Mouse (Mus musculus) myocyte (in vitro differentiated cells): ENCODE data around the gene Kcnc4. TPM values are rescaled to one million over a fixed set of nuclear protein-coding genes. Genes with fewer than 3 reads are reported as not detected.

ENCODE experiments used
- H3K27me3 ChIP-seq: one replicate; pipeline ENCODE4 v1.6.1; 2011; ENCODE audit not compliant: control insufficient read depth, insufficient read depth, insufficient read length
- H3K36me3 ChIP-seq: one replicate; pipeline ENCODE4 v1.6.1; 2011; ENCODE audit not compliant: control insufficient read depth, insufficient read depth
- H3K4me2 ChIP-seq: one replicate; pipeline ENCODE4 v1.6.1; 2011; ENCODE audit warnings: low read depth, control low read depth
- H3K4me3 ChIP-seq: one replicate; pipeline ENCODE4 v1.5.1; 2011; ENCODE audit warnings: mild to moderate bottlenecking, control low read depth, moderate library complexity
- H3K79me2 ChIP-seq: one replicate; pipeline ENCODE4 v1.6.1; 2011; ENCODE audit not compliant: control insufficient read depth, insufficient read depth
- H3ac ChIP-seq: one replicate; pipeline ENCODE4 v1.6.1; 2011; ENCODE audit not compliant: control insufficient read depth, insufficient read length
- CEBPB ChIP-seq: IDR thresholded peaks from 2 replicates; pipeline ENCODE4 v1.6.1; 2011; ENCODE audit warnings: mild to moderate bottlenecking, moderate library complexity; ENCODE audit not compliant: poor library complexity, insufficient read depth, severe bottlenecking
- E2F4 ChIP-seq: IDR thresholded peaks from one replicate; pipeline ENCODE4 v1.6.1; 2011; ENCODE audit warnings: mild to moderate bottlenecking, control low read depth, moderate library complexity; ENCODE audit not compliant: insufficient read depth
- MAX ChIP-seq: IDR thresholded peaks from one replicate; pipeline ENCODE4 v1.6.1; 2011; ENCODE audit warnings: low read depth, mild to moderate bottlenecking, control low read depth
- MYOD1 ChIP-seq, 3 experiments: IDR thresholded peaks; one replicate each; pipeline ENCODE4 v1.6.1; 2011; ENCODE audit warnings: control low read depth in 2 of 3, low read depth in 2 of 3, mild to moderate bottlenecking in 2 of 3, moderate library complexity in 1 of 3; ENCODE audit not compliant: insufficient read length in 2 of 3, control insufficient read depth in 1 of 3
- MYOG ChIP-seq, 3 experiments: IDR thresholded peaks; one replicate each; pipeline ENCODE4 v1.6.1; 2011; ENCODE audit warnings: control low read depth in 2 of 3, low read depth in 2 of 3, mild to moderate bottlenecking in 2 of 3; ENCODE audit not compliant: insufficient read length in 2 of 3, control insufficient read depth in 1 of 3, insufficient read depth in 1 of 3
- POLR2A ChIP-seq: IDR thresholded peaks from one replicate; pipeline ENCODE4 v1.6.1; 2011; ENCODE audit warnings: low read depth, mild to moderate bottlenecking, control low read depth, moderate library complexity; ENCODE audit not compliant: insufficient read length
- POLR2AphosphoS2 ChIP-seq: IDR thresholded peaks from one replicate; pipeline ENCODE4 v1.6.1; 2011; ENCODE audit warnings: low read depth, control low read depth; ENCODE audit not compliant: insufficient read length
- REST ChIP-seq: IDR thresholded peaks from one replicate; pipeline ENCODE4 v1.6.1; 2011; ENCODE audit warnings: mild to moderate bottlenecking, control low read depth, moderate library complexity; ENCODE audit not compliant: insufficient read depth, insufficient read length
- SRF ChIP-seq: IDR thresholded peaks from one replicate; pipeline ENCODE4 v1.6.1; 2011; ENCODE audit warnings: low read depth; ENCODE audit not compliant: control insufficient read depth, insufficient read length
- TCF12 ChIP-seq: IDR thresholded peaks from one replicate; pipeline ENCODE4 v1.6.1; 2011; ENCODE audit warnings: mild to moderate bottlenecking, control low read depth; ENCODE audit not compliant: poor library complexity, insufficient read depth, severe bottlenecking
- TCF3 ChIP-seq: IDR thresholded peaks from one replicate; pipeline ENCODE4 v1.6.1; 2011; ENCODE audit warnings: low read depth, control low read depth; ENCODE audit not compliant: insufficient read length
- USF1 ChIP-seq: IDR thresholded peaks from one replicate; pipeline ENCODE4 v1.6.1; 2011; ENCODE audit warnings: low read depth, mild to moderate bottlenecking, control low read depth, moderate library complexity
- polyA plus RNA-seq: library from polyadenylated mRNA; unstranded; fragments of >200 nt; fragmentation: generic; extraction: Trizol; gene quantifications from one replicate; pipeline ENCODE4 v1.2.1, GENCODE M21; 2012; ENCODE audit warnings: missing spikeins

Gene Kcnc4
- polyA plus RNA-seq, 1 experiment = not detected

DNA sequence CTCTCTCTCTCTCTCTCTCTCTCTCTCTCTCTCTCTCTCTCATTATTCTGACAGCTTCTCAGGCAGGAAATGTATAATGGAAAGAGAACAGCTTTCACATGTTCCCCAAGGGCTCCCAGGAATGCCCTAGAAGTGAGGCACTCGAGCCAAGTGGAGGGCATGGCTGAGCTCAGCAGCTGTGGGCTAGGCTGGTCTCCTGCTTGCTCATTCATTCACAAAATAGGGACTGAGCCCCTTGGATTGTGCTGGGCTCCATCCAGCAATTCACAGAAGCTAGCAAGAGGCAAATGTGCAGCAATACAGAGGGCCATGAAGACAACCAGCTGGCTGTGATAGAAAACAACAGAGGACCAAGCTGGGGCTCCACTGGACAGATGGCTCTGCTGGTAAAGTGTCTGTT, 28.1 kb downstream of the Kcnc4 start:
- TF ChIP-seq TCF3 (no peak), SRF (no peak), MYOG (IDR thresholded peaks at IDR 0.05; ENCODE audit: control insufficient read depth in 1 of 3, insufficient read depth in 1 of 3, insufficient read length in 2 of 3, low read depth in 2 of 3) (no peak), POLR2AphosphoS2 (no peak), MYOD1 (IDR thresholded peaks at IDR 0.05; ENCODE audit: control insufficient read depth in 1 of 3, insufficient read length in 2 of 3, low read depth in 2 of 3) (no peak), E2F4 (no peak), USF1 (no peak), TCF12 (no peak), POLR2A (no peak), MAX (no peak), REST (no peak), CEBPB (no peak)
- Histone ChIP-seq H3ac (no peak overlapping the region), H3K4me2 (no peak overlapping the region), H3K4me3 (no peak overlapping the region), H3K79me2 (no peaks in the 10 kb centered on the region), H3K27me3 (peaks cover 46% of the 10 kb centered on the region), H3K36me3 (no peaks in the 10 kb centered on the region)

DNA sequence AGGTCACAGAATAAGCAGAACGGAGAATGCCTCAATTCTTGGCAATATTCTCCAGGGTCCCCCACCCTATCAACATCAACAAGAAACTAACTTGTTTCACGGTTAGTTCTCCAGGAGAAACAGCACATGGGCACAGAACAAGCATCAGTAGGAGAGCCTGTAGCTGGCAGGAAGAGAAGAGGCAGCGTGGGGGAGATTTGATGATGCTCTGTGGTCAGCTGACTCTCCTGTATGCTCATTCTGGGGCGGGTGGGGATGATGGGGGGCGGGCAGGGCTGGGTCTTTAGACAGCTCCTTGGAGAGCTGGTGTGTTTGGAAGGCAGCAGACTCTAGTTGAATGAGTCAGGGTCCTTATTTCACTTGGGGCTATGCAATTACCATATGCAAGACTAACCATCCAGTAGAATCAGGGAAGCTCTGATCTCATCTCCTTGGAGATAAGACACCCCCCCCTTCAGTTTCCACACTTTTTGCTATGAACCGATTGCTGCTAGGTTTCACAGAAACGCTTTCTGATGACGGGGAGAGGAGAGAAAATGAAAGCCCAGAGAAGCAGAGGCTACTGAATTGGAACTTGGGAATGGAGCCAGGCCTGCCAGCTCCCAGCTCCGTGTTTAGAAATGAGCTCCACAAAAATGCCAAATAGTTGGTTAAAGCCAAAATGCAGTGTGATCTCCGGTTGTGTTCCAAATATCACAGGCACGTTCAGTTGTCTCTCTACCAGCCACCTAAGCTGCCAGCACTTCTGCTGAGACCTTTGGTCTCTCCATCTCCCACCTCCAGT, 34.9 kb downstream of the Kcnc4 start:
- TF ChIP-seq MYOG (IDR thresholded peaks at IDR 0.05; ENCODE audit: control insufficient read depth in 1 of 3, insufficient read depth in 1 of 3, insufficient read length in 2 of 3, low read depth in 2 of 3) = no peak
- no peak for TF ChIP-seq REST
- TF ChIP-seq TCF3 = no peak
- TF ChIP-seq MYOD1 (IDR thresholded peaks at IDR 0.05; ENCODE audit: control insufficient read depth in 1 of 3, insufficient read length in 2 of 3, low read depth in 2 of 3) = no peak
- no peak for TF ChIP-seq SRF
- no peak for TF ChIP-seq POLR2A
- no peak for TF ChIP-seq TCF12
- no peak for TF ChIP-seq POLR2AphosphoS2
- no peak overlapping the region for H3K4me3 ChIP-seq
- H3K4me2 ChIP-seq = no peak overlapping the region
- no peak overlapping the region for H3ac ChIP-seq
- peaks cover 47% of the 10 kb centered on the region for H3K27me3 ChIP-seq
- no peaks in the 10 kb centered on the region for H3K36me3 ChIP-seq
- H3K79me2 ChIP-seq = no peaks in the 10 kb centered on the region

DNA sequence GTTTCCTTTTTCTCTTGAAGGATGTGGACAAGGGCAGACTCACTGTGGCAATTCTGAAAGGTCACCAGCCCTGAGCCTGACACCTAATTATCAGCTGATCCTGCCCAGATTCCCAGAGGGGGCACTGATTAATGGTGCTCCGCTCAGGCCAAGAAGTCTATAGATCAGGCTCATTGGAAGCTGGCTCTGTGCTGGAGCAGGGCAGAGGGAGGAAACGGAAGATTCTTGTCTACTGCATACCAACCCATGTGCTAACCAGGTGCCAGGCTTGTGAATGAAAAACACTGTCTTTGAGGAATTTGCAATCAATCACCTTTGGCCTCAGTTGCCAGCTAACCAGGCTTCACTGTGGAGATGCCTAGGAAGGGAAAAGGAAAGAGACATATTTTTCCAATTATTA, 39.2 kb downstream of the Kcnc4 start:
- Histone ChIP-seq H3K4me2 (no peak overlapping the region), H3K27me3 (peaks cover 28% of the 10 kb centered on the region), H3ac (no peak overlapping the region), H3K4me3 (no peak overlapping the region), H3K36me3 (no peaks in the 10 kb centered on the region), H3K79me2 (no peaks in the 10 kb centered on the region)
- TF ChIP-seq MYOD1 (IDR thresholded peaks at IDR 0.05; ENCODE audit: control insufficient read depth in 1 of 3, insufficient read length in 2 of 3, low read depth in 2 of 3) (no peak), USF1 (no peak), TCF12 (no peak), POLR2AphosphoS2 (no peak), MAX (no peak), MYOG (IDR thresholded peaks at IDR 0.05; ENCODE audit: control insufficient read depth in 1 of 3, insufficient read depth in 1 of 3, insufficient read length in 2 of 3, low read depth in 2 of 3) (no peak), TCF3 (no peak), E2F4 (no peak), REST (no peak), SRF (no peak), CEBPB (no peak), POLR2A (no peak)

DNA sequence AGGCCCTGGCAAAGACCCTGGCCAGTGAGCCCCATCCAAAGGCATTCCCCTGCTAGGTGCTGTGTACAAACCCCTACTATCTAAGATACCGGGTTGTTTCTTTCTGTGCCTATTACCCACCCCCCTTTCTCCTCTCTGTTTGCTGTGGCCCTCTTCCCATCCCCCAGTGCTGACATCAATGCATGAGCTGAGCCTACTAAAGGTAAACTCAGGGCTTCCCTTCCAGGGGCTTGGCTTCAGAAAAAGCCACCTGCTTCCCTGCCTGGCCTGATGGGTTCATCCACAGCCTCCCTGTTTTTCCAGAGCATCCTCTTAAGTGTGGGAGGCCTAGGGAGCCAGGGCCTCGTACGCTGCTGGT, 42.1 kb downstream of the Kcnc4 start:
- Histone ChIP-seq H3K79me2 (no peaks in the 10 kb centered on the region), H3K27me3 (peaks cover 41% of the 10 kb centered on the region), H3K36me3 (no peaks in the 10 kb centered on the region), H3ac (no peak overlapping the region), H3K4me3 (no peak overlapping the region), H3K4me2 (no peak overlapping the region)
- TF ChIP-seq MAX = no peak
- TF ChIP-seq TCF12 = no peak

DNA sequence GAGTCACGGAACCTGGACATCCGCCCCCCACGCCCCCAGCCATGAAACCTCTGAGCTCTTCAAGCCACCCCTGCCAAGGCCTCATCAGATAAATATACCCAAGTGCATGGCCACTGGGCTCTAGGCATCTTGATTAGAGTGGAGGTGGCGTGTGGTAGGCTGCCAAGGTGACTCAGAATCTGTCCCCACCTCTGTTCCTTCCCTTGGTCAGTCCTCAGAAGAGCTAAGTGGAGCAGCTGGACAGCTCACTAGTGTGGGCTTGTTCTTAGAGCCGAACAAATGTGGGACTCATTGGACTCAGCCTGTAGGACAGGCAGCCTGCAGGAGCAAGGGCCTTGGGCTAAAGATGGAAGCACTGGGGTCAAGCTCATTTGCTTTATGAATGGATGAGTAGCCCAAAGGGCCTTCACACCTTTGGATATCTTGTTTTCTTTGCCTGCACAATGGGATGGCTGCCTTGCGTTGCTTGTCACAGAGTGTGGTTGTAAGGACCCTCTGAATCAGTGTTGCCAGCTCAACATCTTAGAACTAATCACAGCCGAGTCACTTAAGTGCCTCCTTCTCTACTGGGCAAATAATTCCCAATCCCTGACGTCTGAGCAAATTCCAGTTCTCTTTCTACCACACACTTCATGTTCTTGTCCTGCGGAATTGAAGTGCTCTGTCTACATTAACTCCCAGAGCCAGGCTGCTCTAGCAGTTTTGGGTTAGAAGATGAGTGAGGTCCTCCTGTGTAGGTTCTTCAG, 42.6 kb downstream of the Kcnc4 start:
- Histone ChIP-seq H3K79me2 (no peaks in the 10 kb centered on the region), H3K36me3 (no peaks in the 10 kb centered on the region), H3K27me3 (peaks cover 46% of the 10 kb centered on the region), H3K4me2 (no peak overlapping the region), H3ac (no peak overlapping the region), H3K4me3 (no peak overlapping the region)
- no peak for TF ChIP-seq USF1
- TF ChIP-seq REST = no peak
- no peak for TF ChIP-seq E2F4
- TF ChIP-seq MYOD1 (IDR thresholded peaks at IDR 0.05; ENCODE audit: control insufficient read depth in 1 of 3, insufficient read length in 2 of 3, low read depth in 2 of 3) = no peak
- TF ChIP-seq TCF12 = no peak
- TF ChIP-seq SRF = no peak
